Mouse (Mus musculus) intestine, embryonic 15.5 days (tissue): ENCODE measurements at regions not wholly inside any gene's neighbourhood (a gene's known extent, or its start where the extent isn't known, plus 50 kb on each side); places are given as distances from the start of the nearest gene placed in this dataset.

Experiments used
- ATAC-seq: fragments of 200-750 bp; cut with Nextera tagmentation; 2 replicates; pipeline ENCODE4 v1.8.0; 2017; ENCODE audit warnings: moderate TSS enrichment, moderate library complexity
- H3K27ac ChIP-seq: fragments of 300-500 bp; sonication (generic); 2 replicates; pipeline ENCODE4 v1.5.1; 2015; ENCODE audit warnings: mild to moderate bottlenecking, inconsistent platforms
- H3K27me3 ChIP-seq: fragments of 300-500 bp; sonication (generic); replicated peaks from 2 replicates; pipeline ENCODE4 v1.6.1; 2015; ENCODE audit warnings: inconsistent platforms
- H3K36me3 ChIP-seq: fragments of 300-500 bp; sonication (generic); 2 replicates; pipeline ENCODE4 v1.6.1; 2015; ENCODE audit warnings: inconsistent platforms
- H3K4me1 ChIP-seq: fragments of 300-500 bp; sonication (generic); replicated peaks from 2 replicates; pipeline ENCODE4 v1.6.1; 2015; ENCODE audit warnings: inconsistent platforms
- H3K4me2 ChIP-seq: fragments of 300-500 bp; sonication (generic); replicated peaks from 2 replicates; pipeline ENCODE4 v1.6.1; 2015; ENCODE audit warnings: mild to moderate bottlenecking, inconsistent platforms
- H3K4me3 ChIP-seq: fragments of 300-500 bp; sonication (generic); replicated peaks from 2 replicates; pipeline ENCODE4 v1.5.1; 2015; ENCODE audit warnings: inconsistent platforms
- H3K9ac ChIP-seq: fragments of 300-500 bp; sonication (generic); 2 replicates; pipeline ENCODE4 v1.6.1; 2015; ENCODE audit warnings: inconsistent platforms
- H3K9me3 ChIP-seq: fragments of 300-500 bp; sonication (generic); 2 replicates; pipeline ENCODE4 v1.6.1; 2016; ENCODE audit warnings: inconsistent platforms
- WGBS: fragments of 180-500 bp; shearing (Covaris S2); methylation state at CpG from one replicate; pipeline ENCODE4 v1.1.7; 2015; 5-methylcytosine and 5-hydroxymethylcytosine counted together

- Histone ChIP-seq H3K9ac (no peak overlapping the region), H3K9me3 (no peaks in the 10 kb centered on the region), H3K4me1 (no peaks in the 10 kb centered on the region), H3K27ac (no peak overlapping the region), H3K27me3 (no peaks in the 10 kb centered on the region), H3K4me2 (no peak overlapping the region), H3K36me3 (no peaks in the 10 kb centered on the region), H3K4me3 (no peak overlapping the region)
- WGBS = 86% methylated on average over 4 of the region's 4 CpGs
- no peak for ATAC-seq
Measured at GRCm38 (mm10) chr9:113408521-113408920, 299.5 kb downstream of the Pdcd6ip start.

- Histone ChIP-seq H3K4me1 (no peaks in the 10 kb centered on the region), H3K27ac (no peak overlapping the region), H3K4me3 (no peak overlapping the region), H3K4me2 (no peak overlapping the region), H3K27me3 (no peaks in the 10 kb centered on the region), H3K9me3 (no peaks in the 10 kb centered on the region), H3K36me3 (no peaks in the 10 kb centered on the region), H3K9ac (no peak overlapping the region)
- 86% methylated on average over 3 of the region's 3 CpGs for WGBS
- ATAC-seq = no peak
Measured at GRCm38 (mm10) chr9:113394320-113394719, 313.7 kb downstream of the Pdcd6ip start.

- no peak for ATAC-seq
- Histone ChIP-seq H3K4me2 (no peak overlapping the region), H3K4me1 (no peaks in the 10 kb centered on the region), H3K36me3 (no peaks in the 10 kb centered on the region), H3K27me3 (no peaks in the 10 kb centered on the region), H3K27ac (no peak overlapping the region), H3K4me3 (no peak overlapping the region), H3K9me3 (no peaks in the 10 kb centered on the region), H3K9ac (no peak overlapping the region)
- WGBS = 55% methylated on average over 12 of the region's 12 CpGs
Measured at GRCm38 (mm10) chr9:113387356-113387755, 320.7 kb downstream of the Pdcd6ip start.

GRCm38 (mm10) chr9:113381591-113382110 lies 326.4 kb downstream of the Pdcd6ip start:
- Histone ChIP-seq H3K4me3 (no peak overlapping the region), H3K36me3 (no peaks in the 10 kb centered on the region), H3K27me3 (no peaks in the 10 kb centered on the region), H3K27ac (no peak overlapping the region), H3K4me1 (no peaks in the 10 kb centered on the region), H3K9ac (no peak overlapping the region), H3K4me2 (no peak overlapping the region), H3K9me3 (no peaks in the 10 kb centered on the region)
- no peak for ATAC-seq
- WGBS = 52% methylated on average over 13 of the region's 13 CpGs

GRCm38 (mm10) chr9:113380408-113381129 lies 327.5 kb downstream of the Pdcd6ip start:
- Histone ChIP-seq H3K27me3 (no peaks in the 10 kb centered on the region), H3K9me3 (no peaks in the 10 kb centered on the region), H3K9ac (no peak overlapping the region), H3K27ac (no peak overlapping the region), H3K36me3 (no peaks in the 10 kb centered on the region), H3K4me3 (no peak overlapping the region), H3K4me1 (no peaks in the 10 kb centered on the region), H3K4me2 (no peak overlapping the region)
- no peak for ATAC-seq
- WGBS = 66% methylated on average over 17 of the region's 17 CpGs

GRCm38 (mm10) chr9:113378525-113378924 lies 329.5 kb downstream of the Pdcd6ip start:
- H3K9ac ChIP-seq = no peak overlapping the region
- H3K27me3 ChIP-seq = no peaks in the 10 kb centered on the region
- H3K4me2 ChIP-seq = no peak overlapping the region
- H3K9me3 ChIP-seq = no peaks in the 10 kb centered on the region
- no peak for ATAC-seq
- H3K36me3 ChIP-seq = no peaks in the 10 kb centered on the region
- no peak overlapping the region for H3K27ac ChIP-seq
- H3K4me1 ChIP-seq = no peaks in the 10 kb centered on the region
- WGBS = 72% methylated on average over 2 of the region's 2 CpGs
- no peak overlapping the region for H3K4me3 ChIP-seq

GRCm38 (mm10) chr9:113371718-113372306 lies 336.2 kb downstream of the Pdcd6ip start:
- WGBS = 78% methylated on average over 7 of the region's 7 CpGs
- Histone ChIP-seq H3K9ac (no peak overlapping the region), H3K27me3 (no peaks in the 10 kb centered on the region), H3K4me1 (no peaks in the 10 kb centered on the region), H3K4me2 (no peak overlapping the region), H3K4me3 (no peak overlapping the region), H3K36me3 (no peaks in the 10 kb centered on the region), H3K27ac (no peak overlapping the region), H3K9me3 (no peaks in the 10 kb centered on the region)
- no peak for ATAC-seq

GRCm38 (mm10) chr9:113347942-113348341 lies 360.1 kb downstream of the Pdcd6ip start:
- Histone ChIP-seq H3K9me3 (no peaks in the 10 kb centered on the region), H3K36me3 (no peaks in the 10 kb centered on the region), H3K4me3 (no peak overlapping the region), H3K27me3 (no peaks in the 10 kb centered on the region), H3K27ac (no peak overlapping the region), H3K4me1 (no peaks in the 10 kb centered on the region), H3K9ac (no peak overlapping the region), H3K4me2 (no peak overlapping the region)
- ATAC-seq = no peak
- 72% methylated on average over 5 of the region's 5 CpGs for WGBS

GRCm38 (mm10) chr9:113346531-113346930 lies 361.5 kb downstream of the Pdcd6ip start:
- ATAC-seq = no peak
- 77% methylated on average over 13 of the region's 13 CpGs for WGBS
- Histone ChIP-seq H3K4me1 (no peaks in the 10 kb centered on the region), H3K9ac (no peak overlapping the region), H3K4me2 (no peak overlapping the region), H3K4me3 (no peak overlapping the region), H3K9me3 (no peaks in the 10 kb centered on the region), H3K27ac (no peak overlapping the region), H3K36me3 (no peaks in the 10 kb centered on the region), H3K27me3 (no peaks in the 10 kb centered on the region)

- H3K27ac ChIP-seq = no peak overlapping the region
- H3K4me2 ChIP-seq = no peak overlapping the region
- H3K4me1 ChIP-seq = no peaks in the 10 kb centered on the region
- WGBS = 67% methylated on average over 7 of the region's 7 CpGs
- H3K27me3 ChIP-seq = no peaks in the 10 kb centered on the region
- no peak for ATAC-seq
- no peak overlapping the region for H3K9ac ChIP-seq
- H3K9me3 ChIP-seq = no peaks in the 10 kb centered on the region
- no peak overlapping the region for H3K4me3 ChIP-seq
- no peaks in the 10 kb centered on the region for H3K36me3 ChIP-seq
Measured at GRCm38 (mm10) chr9:113342131-113342530, 365.9 kb downstream of the Pdcd6ip start.

GRCm38 (mm10) chr9:113340838-113341237 lies 367.2 kb downstream of the Pdcd6ip start:
- Histone ChIP-seq H3K4me3 (no peak overlapping the region), H3K9me3 (no peaks in the 10 kb centered on the region), H3K36me3 (no peaks in the 10 kb centered on the region), H3K4me2 (no peak overlapping the region), H3K27ac (no peak overlapping the region), H3K27me3 (no peaks in the 10 kb centered on the region), H3K4me1 (no peaks in the 10 kb centered on the region), H3K9ac (no peak overlapping the region)
- no peak for ATAC-seq
- WGBS = 55% methylated on average over 6 of the region's 6 CpGs

GRCm38 (mm10) chr9:113340036-113340435 lies 368.0 kb downstream of the Pdcd6ip start:
- Histone ChIP-seq H3K9me3 (no peaks in the 10 kb centered on the region), H3K9ac (no peak overlapping the region), H3K4me1 (no peaks in the 10 kb centered on the region), H3K36me3 (no peaks in the 10 kb centered on the region), H3K4me3 (no peak overlapping the region), H3K27ac (no peak overlapping the region), H3K4me2 (no peak overlapping the region), H3K27me3 (no peaks in the 10 kb centered on the region)
- no peak for ATAC-seq
- WGBS = 67% methylated on average over 3 of the region's 3 CpGs

- no peak overlapping the region for H3K9ac ChIP-seq
- no peaks in the 10 kb centered on the region for H3K27me3 ChIP-seq
- H3K4me3 ChIP-seq = no peak overlapping the region
- ATAC-seq = no peak
- H3K4me2 ChIP-seq = no peak overlapping the region
- H3K9me3 ChIP-seq = no peaks in the 10 kb centered on the region
- H3K4me1 ChIP-seq = no peaks in the 10 kb centered on the region
- 57% methylated on average over 3 of the region's 3 CpGs for WGBS
- no peaks in the 10 kb centered on the region for H3K36me3 ChIP-seq
- H3K27ac ChIP-seq = no peak overlapping the region
Measured at GRCm38 (mm10) chr9:113324489-113324888, 383.6 kb downstream of the Pdcd6ip start.
